Mouse (Mus musculus) CD4-positive, CD25-positive, alpha-beta regulatory T cell, adult 9 weeks (primary cell): ENCODE measurements around the gene Napsa. TPM values are rescaled to one million over a fixed set of nuclear protein-coding genes. Genes with fewer than 3 reads are reported as not detected.

Experiments
- polyA plus RNA-seq: library from polyadenylated mRNA; unstranded; fragments of 100-300 nt; shearing (Covaris generic); gene quantifications from one replicate; pipeline ENCODE4 v1.2.1, GENCODE M21; 2017

The Napsa gene
- polyA plus RNA-seq: 1.6 TPM

GRCm38 (mm10) chr7:44572213-44572701, at the start of gene Napsa:
Gene Napsa, plus strand, starts transcription at chr7:44572380.

GRCm38 (mm10) chr7:44524502-44524901, 47.7 kb upstream of the Napsa start, which contains the start of gene Mybpc2:
Gene Mybpc2, minus strand, starts transcription at chr7:44524656.

DNA sequence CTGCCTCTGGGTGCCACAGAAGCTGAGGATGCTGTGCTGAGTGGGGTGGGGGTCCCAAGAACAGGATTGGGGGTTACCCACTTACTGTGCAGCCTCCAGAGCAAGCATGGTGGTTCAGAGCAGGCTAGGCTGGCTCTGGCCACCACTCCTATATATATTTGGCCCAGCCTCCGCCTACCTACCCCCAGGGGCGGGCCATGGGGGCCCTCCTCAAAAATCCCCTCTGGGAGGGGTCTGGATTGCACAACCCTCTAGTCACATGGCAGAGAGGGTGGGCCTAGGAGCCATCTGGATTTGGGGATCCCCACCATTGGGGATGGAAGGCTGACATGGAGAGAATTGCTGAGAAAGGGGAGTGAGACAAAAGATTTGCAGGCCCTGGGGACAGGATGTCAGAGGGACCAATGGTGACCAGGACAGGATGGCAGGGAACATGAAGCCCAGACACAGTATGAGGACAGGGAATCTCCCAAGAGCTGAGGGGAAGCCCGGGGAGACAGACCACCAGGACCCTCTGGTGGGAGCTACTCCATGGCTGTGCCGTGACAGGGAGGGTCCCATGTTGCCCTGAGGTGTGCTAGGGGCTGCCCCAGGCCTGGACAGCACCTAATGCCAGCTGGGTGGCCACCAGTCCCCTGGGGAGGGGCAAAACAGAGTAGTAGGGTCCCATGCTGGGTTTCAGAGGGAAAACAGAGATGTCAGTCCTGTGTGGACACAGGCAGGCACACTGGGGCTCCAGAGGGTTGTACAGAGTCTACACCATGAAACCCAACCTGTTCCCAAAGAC, 40.0 kb upstream of the Napsa start, which contains the start of gene Spib:
TSS of gene Spib (minus strand) at position 126 of the 787 bp plus-strand sequence.

GRCm38 (mm10) chr7:44548497-44549087, 23.6 kb upstream of the Napsa start, which contains the start of gene Pold1:
Gene Pold1, minus strand, starts transcription at chr7:44548849.

GRCm38 (mm10) chr7:44553826-44554225, 18.4 kb upstream of the Napsa start, which contains the start of gene Nr1h2:
Gene Nr1h2, minus strand, starts transcription at chr7:44553951.

GRCm38 (mm10) chr7:44590402-44591347, 18.5 kb downstream of the Napsa start, which contains the start of gene Kcnc3:
Gene Kcnc3, plus strand, starts transcription at chr7:44590664.

Other genes with a start within 250 kb of the Napsa start
- 0.10 TPM for gene Syt3, start 188.3 kb upstream of the Napsa start, polyA plus RNA-seq
- 0.38 TPM for gene 1700008O03Rik, start 186.6 kb upstream of the Napsa start, polyA plus RNA-seq
- gene Lrrc4b, start 143.4 kb upstream of the Napsa start, polyA plus RNA-seq: not detected
- not detected for gene Aspdh, start 107.0 kb upstream of the Napsa start, polyA plus RNA-seq
- 120 TPM for gene Josd2, start 104.4 kb upstream of the Napsa start, polyA plus RNA-seq
- gene Emc10, start 75.9 kb upstream of the Napsa start, polyA plus RNA-seq: 132 TPM
- gene Fam71e1, start 75.8 kb upstream of the Napsa start, polyA plus RNA-seq: 3.8 TPM
- gene Mybpc2, start 47.7 kb upstream of the Napsa start, polyA plus RNA-seq: not detected
- gene Spib, start 40.3 kb upstream of the Napsa start, polyA plus RNA-seq: 1.3 TPM
- gene Pold1, start 23.5 kb upstream of the Napsa start, polyA plus RNA-seq: 64.9 TPM
- gene Nr1h2, start 18.4 kb upstream of the Napsa start, polyA plus RNA-seq: 141 TPM
- gene Kcnc3, start 18.3 kb downstream of the Napsa start, polyA plus RNA-seq: not detected
- not detected for gene Myh14, start 98.5 kb downstream of the Napsa start, polyA plus RNA-seq
- not detected for gene Izumo2, start 136.4 kb downstream of the Napsa start, polyA plus RNA-seq
- gene Vrk3, start 176.0 kb downstream of the Napsa start, polyA plus RNA-seq: 112 TPM
- gene Zfp473, start 178.7 kb downstream of the Napsa start, polyA plus RNA-seq: 0.57 TPM
- gene Nup62, start 243.7 kb downstream of the Napsa start, polyA plus RNA-seq: 58.7 TPM
- gene Il4i1, start 244.0 kb downstream of the Napsa start, polyA plus RNA-seq: 2.0 TPM
- 0.36 TPM for gene Atf5, start 244.3 kb downstream of the Napsa start, polyA plus RNA-seq